Mouse (Mus musculus): ENCODE results near the gene Mpv17l2. TPM values are rescaled to one million over a fixed set of nuclear protein-coding genes. Genes with fewer than 3 reads are reported as not detected.

The Mpv17l2 gene
- polyA plus RNA-seq (2012): 189 and 199 TPM in 2 replicates

GRCm38 (mm10) chr8:70760775-70761406 lies at the start of gene Mpv17l2:
TSS of gene Mpv17l2 (minus strand) at chr8:70760946.
- TF ChIP-seq GATA1 (IDR thresholded peaks at IDR 0.05; ENCODE audit: low read length): no peak

GRCm38 (mm10) chr8:70808955-70809701 lies 48.4 kb upstream of the Mpv17l2 start:
- no peak for TF ChIP-seq GATA1 (IDR thresholded peaks at IDR 0.05; ENCODE audit: low read length)

- TF ChIP-seq GATA1 (IDR thresholded peaks at IDR 0.05; ENCODE audit: low read length): no peak
Measured at GRCm38 (mm10) chr8:70808239-70808638, 47.5 kb upstream of the Mpv17l2 start, which contains the start of gene Il12rb1. TSS of gene Il12rb1 (plus strand) at chr8:70808449.

GRCm38 (mm10) chr8:70807304-70807703 lies 46.6 kb upstream of the Mpv17l2 start:
- TF ChIP-seq GATA1 (IDR thresholded peaks at IDR 0.05; ENCODE audit: low read length): no peak

- TF ChIP-seq GATA1 (IDR thresholded peaks at IDR 0.05; ENCODE audit: low read length): no peak
Measured at GRCm38 (mm10) chr8:70806541-70806940, 45.8 kb upstream of the Mpv17l2 start.

GRCm38 (mm10) chr8:70804481-70805206 lies 43.9 kb upstream of the Mpv17l2 start, which contains the start of gene Mast3:
TSS of gene Mast3 (minus strand) at chr8:70805054.
- no peak for TF ChIP-seq GATA1 (IDR thresholded peaks at IDR 0.05; ENCODE audit: low read length)

GRCm38 (mm10) chr8:70803761-70804480 lies 43.2 kb upstream of the Mpv17l2 start:
- no peak for TF ChIP-seq GATA1 (IDR thresholded peaks at IDR 0.05; ENCODE audit: low read length)

- no peak for TF ChIP-seq GATA1 (IDR thresholded peaks at IDR 0.05; ENCODE audit: low read length)
Measured at GRCm38 (mm10) chr8:70802786-70803510, 42.2 kb upstream of the Mpv17l2 start.

GRCm38 (mm10) chr8:70801830-70802229 lies 41.1 kb upstream of the Mpv17l2 start:
- no peak for TF ChIP-seq GATA1 (IDR thresholded peaks at IDR 0.05; ENCODE audit: low read length)

- TF ChIP-seq GATA1 (IDR thresholded peaks at IDR 0.05; ENCODE audit: low read length): no peak
Measured at GRCm38 (mm10) chr8:70801156-70801555, 40.4 kb upstream of the Mpv17l2 start.

GRCm38 (mm10) chr8:70800648-70801047 lies 39.9 kb upstream of the Mpv17l2 start:
- TF ChIP-seq GATA1 (IDR thresholded peaks at IDR 0.05; ENCODE audit: low read length): no peak

GRCm38 (mm10) chr8:70798281-70798680 lies 37.5 kb upstream of the Mpv17l2 start:
- no peak for TF ChIP-seq GATA1 (IDR thresholded peaks at IDR 0.05; ENCODE audit: low read length)

GRCm38 (mm10) chr8:70797081-70798070 lies 36.6 kb upstream of the Mpv17l2 start:
- TF ChIP-seq GATA1 (IDR thresholded peaks at IDR 0.05; ENCODE audit: low read length): no peak

Measured in G1E-ER4 (cell line).